Mouse (Mus musculus): ENCODE measurements around the gene Drd1. TPM values are rescaled to one million over a fixed set of nuclear protein-coding genes. Genes with fewer than 3 reads are reported as not detected.
A peak's percentile ranks its signal among the peaks of the same experiment; 100 is the strongest.

Gene Drd1
- polyA plus RNA-seq (2015; fragmentation: Nextera tagmentation; extraction: Ambion mirVana), result not detected in 2 replicates

- Histone ChIP-seq H3K9ac (ENCODE audit: low read depth, low read length) (no peak within 1 kb of the TSS), H3K27ac (ENCODE audit: low read length) (no peak within 1 kb of the TSS), H3K4me2 (ENCODE audit: low read depth, low read length) (peak within 1 kb of the TSS; percentile 53), H3K4me3 (ENCODE audit: low read depth, low read length) (peak within 1 kb of the TSS; percentile 33), H3K9me3 (replicated peaks; ENCODE audit: control insufficient read depth, low read length) (no peaks in the 10 kb centered on the region), H3K36me3 (ENCODE audit: control insufficient read depth, insufficient read depth) (no peaks in the 10 kb centered on the region), H3K27me3 (ENCODE audit: control insufficient read depth, insufficient read depth, low read depth, low read length) (peaks cover 29% of the 10 kb centered on the region), H3K4me1 (ENCODE audit: control insufficient read depth, low read depth, low read length) (no peaks in the 10 kb centered on the region)
- peak; percentile 39; the same call in 1 of the 2 replicates for ATAC-seq (ENCODE audit: low read depth)
- WGBS (ENCODE audit: insufficient replicate concordance), result 1% methylated on average over 31 of the region's 31 CpGs
These were observed at the start of gene Drd1 for GRCm38 (mm10) chr13:54055448-54055861. Drd1 (minus strand) TSS chr13:54055705.

GRCm38 (mm10) chr13:54103866-54104265, 48.4 kb upstream of the Drd1 start:
- no peaks in the 10 kb centered on the region for H3K9me3 ChIP-seq (replicated peaks; ENCODE audit: control insufficient read depth, low read length)
- H3K27ac ChIP-seq (ENCODE audit: low read length), result no peak overlapping the region
- ATAC-seq (ENCODE audit: low read depth), result no peak
- 88% methylated on average over 10 of the region's 10 CpGs for WGBS (ENCODE audit: insufficient replicate concordance)
- H3K36me3 ChIP-seq (ENCODE audit: control insufficient read depth, insufficient read depth), result peaks cover 12% of the 10 kb centered on the region
- H3K9ac ChIP-seq (ENCODE audit: low read depth, low read length), result no peak overlapping the region
- H3K4me2 ChIP-seq (ENCODE audit: low read depth, low read length), result no peak overlapping the region
- H3K4me1 ChIP-seq (ENCODE audit: control insufficient read depth, low read depth, low read length), result no peaks in the 10 kb centered on the region
- no peak overlapping the region for H3K4me3 ChIP-seq (ENCODE audit: low read depth, low read length)
- H3K27me3 ChIP-seq (ENCODE audit: control insufficient read depth, insufficient read depth, low read depth, low read length), result no peaks in the 10 kb centered on the region

- ATAC-seq (ENCODE audit: low read depth), result no peak
- no peak overlapping the region for H3K4me3 ChIP-seq (ENCODE audit: low read depth, low read length)
- no peaks in the 10 kb centered on the region for H3K9me3 ChIP-seq (replicated peaks; ENCODE audit: control insufficient read depth, low read length)
- no peak overlapping the region for H3K27ac ChIP-seq (ENCODE audit: low read length)
- H3K36me3 ChIP-seq (ENCODE audit: control insufficient read depth, insufficient read depth), result peaks cover 11% of the 10 kb centered on the region
- no peaks in the 10 kb centered on the region for H3K27me3 ChIP-seq (ENCODE audit: control insufficient read depth, insufficient read depth, low read depth, low read length)
- 76% methylated on average over 3 of the region's 3 CpGs for WGBS (ENCODE audit: insufficient replicate concordance)
- no peak overlapping the region for H3K9ac ChIP-seq (ENCODE audit: low read depth, low read length)
- no peak overlapping the region for H3K4me2 ChIP-seq (ENCODE audit: low read depth, low read length)
- no peaks in the 10 kb centered on the region for H3K4me1 ChIP-seq (ENCODE audit: control insufficient read depth, low read depth, low read length)
These were observed 47.8 kb upstream of the Drd1 start for GRCm38 (mm10) chr13:54103271-54103670.

- H3K4me2 ChIP-seq (ENCODE audit: low read depth, low read length), result no peak overlapping the region
- H3K4me3 ChIP-seq (ENCODE audit: low read depth, low read length), result no peak overlapping the region
- no peaks in the 10 kb centered on the region for H3K9me3 ChIP-seq (replicated peaks; ENCODE audit: control insufficient read depth, low read length)
- H3K27ac ChIP-seq (ENCODE audit: low read length), result no peak overlapping the region
- H3K36me3 ChIP-seq (ENCODE audit: control insufficient read depth, insufficient read depth), result peaks cover 13% of the 10 kb centered on the region
- no peaks in the 10 kb centered on the region for H3K4me1 ChIP-seq (ENCODE audit: control insufficient read depth, low read depth, low read length)
- no peaks in the 10 kb centered on the region for H3K27me3 ChIP-seq (ENCODE audit: control insufficient read depth, insufficient read depth, low read depth, low read length)
- no peak for ATAC-seq (ENCODE audit: low read depth)
- WGBS (ENCODE audit: insufficient replicate concordance), result 72% methylated on average over 3 of the region's 3 CpGs
- no peak overlapping the region for H3K9ac ChIP-seq (ENCODE audit: low read depth, low read length)
These were observed 46.6 kb upstream of the Drd1 start for GRCm38 (mm10) chr13:54102061-54102460.

- H3K4me2 ChIP-seq (ENCODE audit: low read depth, low read length), result no peak overlapping the region
- no peak overlapping the region for H3K9ac ChIP-seq (ENCODE audit: low read depth, low read length)
- WGBS (ENCODE audit: insufficient replicate concordance), result 63% methylated on average over 15 of the region's 15 CpGs
- H3K36me3 ChIP-seq (ENCODE audit: control insufficient read depth, insufficient read depth), result peaks cover 13% of the 10 kb centered on the region
- H3K27ac ChIP-seq (ENCODE audit: low read length), result no peak overlapping the region
- no peak overlapping the region for H3K4me3 ChIP-seq (ENCODE audit: low read depth, low read length)
- no peaks in the 10 kb centered on the region for H3K4me1 ChIP-seq (ENCODE audit: control insufficient read depth, low read depth, low read length)
- ATAC-seq (ENCODE audit: low read depth), result no peak
- no peaks in the 10 kb centered on the region for H3K9me3 ChIP-seq (replicated peaks; ENCODE audit: control insufficient read depth, low read length)
- H3K27me3 ChIP-seq (ENCODE audit: control insufficient read depth, insufficient read depth, low read depth, low read length), result no peaks in the 10 kb centered on the region
These were observed 45.7 kb upstream of the Drd1 start for GRCm38 (mm10) chr13:54101031-54101820.

GRCm38 (mm10) chr13:54097797-54098196, 42.3 kb upstream of the Drd1 start:
- Histone ChIP-seq H3K9ac (ENCODE audit: low read depth, low read length) (no peak overlapping the region), H3K4me3 (ENCODE audit: low read depth, low read length) (no peak overlapping the region), H3K9me3 (replicated peaks; ENCODE audit: control insufficient read depth, low read length) (no peaks in the 10 kb centered on the region), H3K27ac (ENCODE audit: low read length) (no peak overlapping the region), H3K27me3 (ENCODE audit: control insufficient read depth, insufficient read depth, low read depth, low read length) (no peaks in the 10 kb centered on the region), H3K4me2 (ENCODE audit: low read depth, low read length) (no peak overlapping the region), H3K4me1 (ENCODE audit: control insufficient read depth, low read depth, low read length) (no peaks in the 10 kb centered on the region), H3K36me3 (ENCODE audit: control insufficient read depth, insufficient read depth) (peaks cover 27% of the 10 kb centered on the region)
- WGBS (ENCODE audit: insufficient replicate concordance), result 82% methylated on average over 6 of the region's 6 CpGs
- ATAC-seq (ENCODE audit: low read depth), result no peak

- Histone ChIP-seq H3K36me3 (ENCODE audit: control insufficient read depth, insufficient read depth) (peaks cover 31% of the 10 kb centered on the region), H3K4me1 (ENCODE audit: control insufficient read depth, low read depth, low read length) (no peaks in the 10 kb centered on the region), H3K27me3 (ENCODE audit: control insufficient read depth, insufficient read depth, low read depth, low read length) (no peaks in the 10 kb centered on the region), H3K9ac (ENCODE audit: low read depth, low read length) (no peak overlapping the region), H3K9me3 (replicated peaks; ENCODE audit: control insufficient read depth, low read length) (no peaks in the 10 kb centered on the region), H3K4me3 (ENCODE audit: low read depth, low read length) (no peak overlapping the region), H3K4me2 (ENCODE audit: low read depth, low read length) (no peak overlapping the region), H3K27ac (ENCODE audit: low read length) (no peak overlapping the region)
- ATAC-seq (ENCODE audit: low read depth), result no peak
- 83% methylated on average over 4 of the region's 4 CpGs for WGBS (ENCODE audit: insufficient replicate concordance)
These were observed 41.7 kb upstream of the Drd1 start for GRCm38 (mm10) chr13:54097227-54097626.

- no peak for ATAC-seq (ENCODE audit: low read depth)
- Histone ChIP-seq H3K4me3 (ENCODE audit: low read depth, low read length) (no peak overlapping the region), H3K27ac (ENCODE audit: low read length) (no peak overlapping the region), H3K4me2 (ENCODE audit: low read depth, low read length) (no peak overlapping the region), H3K9me3 (replicated peaks; ENCODE audit: control insufficient read depth, low read length) (no peaks in the 10 kb centered on the region), H3K9ac (ENCODE audit: low read depth, low read length) (no peak overlapping the region), H3K27me3 (ENCODE audit: control insufficient read depth, insufficient read depth, low read depth, low read length) (no peaks in the 10 kb centered on the region), H3K36me3 (ENCODE audit: control insufficient read depth, insufficient read depth) (peaks cover 40% of the 10 kb centered on the region), H3K4me1 (ENCODE audit: control insufficient read depth, low read depth, low read length) (no peaks in the 10 kb centered on the region)
- WGBS (ENCODE audit: insufficient replicate concordance), result 73% methylated on average over 8 of the region's 8 CpGs
These were observed 40.2 kb upstream of the Drd1 start for GRCm38 (mm10) chr13:54095721-54096120.

GRCm38 (mm10) chr13:54094963-54095362, 39.5 kb upstream of the Drd1 start:
- no peak for ATAC-seq (ENCODE audit: low read depth)
- Histone ChIP-seq H3K4me2 (ENCODE audit: low read depth, low read length) (no peak overlapping the region), H3K27me3 (ENCODE audit: control insufficient read depth, insufficient read depth, low read depth, low read length) (no peaks in the 10 kb centered on the region), H3K9ac (ENCODE audit: low read depth, low read length) (no peak overlapping the region), H3K4me3 (ENCODE audit: low read depth, low read length) (no peak overlapping the region), H3K4me1 (ENCODE audit: control insufficient read depth, low read depth, low read length) (no peaks in the 10 kb centered on the region), H3K27ac (ENCODE audit: low read length) (no peak overlapping the region), H3K9me3 (replicated peaks; ENCODE audit: control insufficient read depth, low read length) (no peaks in the 10 kb centered on the region), H3K36me3 (ENCODE audit: control insufficient read depth, insufficient read depth) (peaks cover 39% of the 10 kb centered on the region)
- 78% methylated on average over 6 of the region's 6 CpGs for WGBS (ENCODE audit: insufficient replicate concordance)

All from liver, embryonic 16.5 days (tissue).